Mouse (Mus musculus) embryonic facial prominence, embryonic 11.5 days (tissue): Measurements from ENCODE around the gene Lingo1. TPM values are rescaled to one million over a fixed set of nuclear protein-coding genes. Genes with fewer than 3 reads are reported as not detected.
A peak's percentile ranks its signal among the peaks of the same experiment; 100 is the strongest.

Source experiments
- ATAC-seq: fragments of 200-750 bp; cut with Nextera tagmentation; replicated peaks from 2 replicates; pipeline ENCODE4 v1.8.0; 2017; ENCODE audit warnings: low read depth; ENCODE audit not compliant: insufficient number of reproducible peaks, low FRiP score, low TSS enrichment
- DNase-seq: peaks from one replicate; pipeline ENCODE4 v3.0.0-alpha.2; 2015; ENCODE audit warnings: low spot score
- H3K27ac ChIP-seq: fragments of 300-500 bp; sonication (generic); replicated peaks from 2 replicates; pipeline ENCODE4 v1.5.1; 2014; ENCODE audit warnings: mild to moderate bottlenecking, low read depth, low read length, control low read depth
- H3K27me3 ChIP-seq: fragments of 300-500 bp; sonication (generic); 2 replicates; pipeline ENCODE4 v1.6.1; 2014; ENCODE audit warnings: mild to moderate bottlenecking, low read length, moderate library complexity, mixed read lengths; ENCODE audit not compliant: control insufficient read depth, insufficient read depth
- H3K36me3 ChIP-seq: fragments of 300-500 bp; sonication (generic); replicated peaks from 2 replicates; pipeline ENCODE4 v1.6.1; 2014; ENCODE audit warnings: low read depth, mild to moderate bottlenecking, low read length, moderate library complexity, mixed read lengths; ENCODE audit not compliant: control insufficient read depth, insufficient read depth
- H3K4me1 ChIP-seq: fragments of 300-500 bp; sonication (generic); 2 replicates; pipeline ENCODE4 v1.6.1; 2014; ENCODE audit warnings: low read length, mixed read lengths; ENCODE audit not compliant: control insufficient read depth, insufficient read depth
- H3K4me2 ChIP-seq: fragments of 300-500 bp; sonication (generic); 2 replicates; pipeline ENCODE4 v1.6.1; 2014; ENCODE audit warnings: low read depth, mild to moderate bottlenecking, control low read depth, low read length, moderate library complexity
- H3K4me3 ChIP-seq: fragments of 300-500 bp; sonication (generic); 2 replicates; pipeline ENCODE4 v1.5.1; 2014; ENCODE audit warnings: low read depth, low read length, control low read depth
- H3K9ac ChIP-seq: fragments of 300-500 bp; sonication (generic); replicated peaks from 2 replicates; pipeline ENCODE4 v1.6.1; 2014; ENCODE audit warnings: mild to moderate bottlenecking, control low read depth, low read length
- H3K9me3 ChIP-seq: fragments of 300-500 bp; sonication (generic); replicated peaks from 2 replicates; pipeline ENCODE4 v1.6.1; 2016; ENCODE audit warnings: mild to moderate bottlenecking, low read length, inconsistent platforms, mixed read lengths; ENCODE audit not compliant: control insufficient read depth
- WGBS: fragments of 180-500 bp; shearing (Covaris S2); extraction: QIAGEN DNeasy Blood & Tissue Kit; methylation state at CpG from one replicate; pipeline ENCODE4 v1.1.7; 2014; 5-methylcytosine and 5-hydroxymethylcytosine counted together
- polyA plus RNA-seq: library from polyadenylated mRNA; unstranded; fragments of >200 nt; fragmentation: Nextera tagmentation; extraction: Ambion mirVana; gene quantifications from 2 replicates; pipeline ENCODE4 v1.2.1, GENCODE M21; 2014

The Lingo1 gene
- polyA plus RNA-seq, 1 experiment from 2014 or later, result 3.9 TPM

- ATAC-seq, result 0 out of 2 replicates have a peak, but pooled peaks have one; percentile 21
- Histone ChIP-seq H3K9me3 (no peaks in the 10 kb centered on the region), H3K9ac (no peak overlapping the region), H3K27me3 (no peaks in the 10 kb centered on the region), H3K4me3 (no peak overlapping the region), H3K27ac (no peak overlapping the region), H3K36me3 (no peaks in the 10 kb centered on the region), H3K4me2 (no peak overlapping the region), H3K4me1 (no peaks in the 10 kb centered on the region)
- WGBS, result 40% methylated on average over 6 of the region's 6 CpGs
- peak; percentile 73 for DNase-seq
Observed at GRCm38 (mm10) chr9:56774231-56774630, 22.0 kb downstream of the Lingo1 start.

GRCm38 (mm10) chr9:56773666-56774065 lies 22.6 kb downstream of the Lingo1 start:
- no peaks in the 10 kb centered on the region for H3K9me3 ChIP-seq
- H3K27me3 ChIP-seq, result no peaks in the 10 kb centered on the region
- no peaks in the 10 kb centered on the region for H3K4me1 ChIP-seq
- no peaks in the 10 kb centered on the region for H3K36me3 ChIP-seq
- H3K9ac ChIP-seq, result no peak overlapping the region
- H3K4me2 ChIP-seq, result no peak overlapping the region
- no peak for ATAC-seq
- no peak for DNase-seq
- H3K27ac ChIP-seq, result no peak overlapping the region
- WGBS, result 78% methylated on average over 7 of the region's 7 CpGs
- H3K4me3 ChIP-seq, result no peak overlapping the region

- DNase-seq, result no peak
- Histone ChIP-seq H3K9me3 (no peaks in the 10 kb centered on the region), H3K27ac (no peak overlapping the region), H3K36me3 (no peaks in the 10 kb centered on the region), H3K27me3 (no peaks in the 10 kb centered on the region), H3K4me1 (no peaks in the 10 kb centered on the region), H3K9ac (no peak overlapping the region), H3K4me2 (no peak overlapping the region), H3K4me3 (no peak overlapping the region)
- ATAC-seq, result no peak
- 63% methylated on average over 9 of the region's 9 CpGs for WGBS
Observed at GRCm38 (mm10) chr9:56767653-56768136, 28.6 kb downstream of the Lingo1 start.

- H3K36me3 ChIP-seq, result no peaks in the 10 kb centered on the region
- ATAC-seq (peak; percentile 26; the same call in 1 of the 2 replicates), DNase-seq (no peak)
- H3K4me1 ChIP-seq, result no peaks in the 10 kb centered on the region
- H3K9me3 ChIP-seq, result no peaks in the 10 kb centered on the region
- no peak overlapping the region for H3K4me3 ChIP-seq
- no peaks in the 10 kb centered on the region for H3K27me3 ChIP-seq
- no peak overlapping the region for H3K4me2 ChIP-seq
- H3K9ac ChIP-seq, result no peak overlapping the region
- no peak overlapping the region for H3K27ac ChIP-seq
- 60% methylated on average over 11 of the region's 11 CpGs for WGBS
Observed at GRCm38 (mm10) chr9:56766629-56767357, 29.5 kb downstream of the Lingo1 start.

DNA sequence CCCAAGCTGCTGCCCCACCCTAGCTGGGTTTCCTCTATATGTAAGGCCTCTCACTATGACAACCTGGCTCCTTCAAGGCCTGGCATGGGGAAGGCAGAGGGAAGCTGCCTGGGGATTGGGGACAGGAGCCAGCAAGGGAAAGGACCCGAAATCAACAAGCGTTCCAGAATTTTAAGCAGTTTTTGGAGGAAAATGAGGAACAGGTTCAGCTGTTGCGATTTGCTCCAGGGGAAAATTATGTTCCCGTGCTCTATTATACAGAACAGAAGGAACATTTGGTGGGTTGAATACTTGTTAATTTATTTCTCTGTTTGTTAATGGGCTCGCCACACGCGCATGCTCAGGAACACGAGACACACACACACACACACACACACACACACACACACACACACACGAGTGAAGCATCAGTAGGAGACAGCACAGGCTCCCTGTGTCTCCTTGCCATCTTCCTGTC lies 34.1 kb downstream of the Lingo1 start:
- H3K4me3 ChIP-seq, result no peak overlapping the region
- H3K9ac ChIP-seq, result no peak overlapping the region
- ATAC-seq, result no peak
- no peaks in the 10 kb centered on the region for H3K9me3 ChIP-seq
- H3K4me1 ChIP-seq, result no peaks in the 10 kb centered on the region; the same call in 1 of the 2 replicates
- no peaks in the 10 kb centered on the region for H3K27me3 ChIP-seq
- no peak overlapping the region for H3K27ac ChIP-seq
- H3K4me2 ChIP-seq, result no peak overlapping the region
- DNase-seq, result no peak
- no peaks in the 10 kb centered on the region for H3K36me3 ChIP-seq
- 76% methylated on average over 9 of the region's 9 CpGs for WGBS

DNA sequence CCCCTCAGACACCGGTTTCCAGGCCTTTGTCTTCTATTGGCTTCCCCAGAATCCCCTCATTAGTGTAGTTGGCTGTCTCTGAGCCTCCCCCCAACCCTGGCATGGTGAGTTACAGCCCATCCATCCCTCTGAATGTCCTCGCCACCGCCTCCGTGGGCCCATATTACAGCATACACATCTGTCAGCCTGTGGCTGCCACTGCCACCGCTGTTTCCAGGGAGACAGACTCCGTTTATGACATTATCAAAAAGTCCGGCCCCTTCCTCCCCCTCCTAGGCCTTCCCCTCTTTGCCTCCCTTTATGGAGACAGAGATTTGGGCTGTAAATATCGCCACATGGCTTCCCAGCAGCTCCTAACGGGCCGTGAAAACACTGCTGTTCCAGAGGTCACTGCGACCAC lies 38.5 kb downstream of the Lingo1 start:
- Histone ChIP-seq H3K4me3 (no peak overlapping the region), H3K36me3 (no peaks in the 10 kb centered on the region), H3K4me1 (no peaks in the 10 kb centered on the region; the same call in 1 of the 2 replicates), H3K9me3 (no peaks in the 10 kb centered on the region), H3K27ac (no peak overlapping the region), H3K9ac (no peak overlapping the region), H3K27me3 (no peaks in the 10 kb centered on the region), H3K4me2 (no peak overlapping the region)
- DNase-seq, result no peak
- ATAC-seq, result no peak
- 48% methylated on average over 11 of the region's 11 CpGs for WGBS

- DNase-seq (no peak), ATAC-seq (no peak)
- Histone ChIP-seq H3K27ac (no peak overlapping the region), H3K36me3 (no peaks in the 10 kb centered on the region), H3K9me3 (no peaks in the 10 kb centered on the region), H3K4me2 (no peak overlapping the region), H3K27me3 (no peaks in the 10 kb centered on the region), H3K4me1 (no peaks in the 10 kb centered on the region; the same call in 1 of the 2 replicates), H3K4me3 (no peak overlapping the region), H3K9ac (no peak overlapping the region)
- WGBS, result 79% methylated on average over 5 of the region's 5 CpGs
Observed at GRCm38 (mm10) chr9:56755119-56755518, 41.1 kb downstream of the Lingo1 start.

- H3K4me2 ChIP-seq, result no peak overlapping the region
- no peak overlapping the region for H3K9ac ChIP-seq
- H3K4me3 ChIP-seq, result no peak overlapping the region
- no peaks in the 10 kb centered on the region for H3K9me3 ChIP-seq
- no peaks in the 10 kb centered on the region; the same call in 1 of the 2 replicates for H3K4me1 ChIP-seq
- H3K27ac ChIP-seq, result no peak overlapping the region
- no peak for ATAC-seq
- DNase-seq, result no peak
- no peaks in the 10 kb centered on the region for H3K27me3 ChIP-seq
- 81% methylated on average over 6 of the region's 6 CpGs for WGBS
- no peaks in the 10 kb centered on the region for H3K36me3 ChIP-seq
Observed at GRCm38 (mm10) chr9:56753386-56753785, 42.9 kb downstream of the Lingo1 start.
